Mouse (Mus musculus) olfactory bulb, adult 2 months (tissue): ENCODE results near the gene Muc2. TPM values are rescaled to one million over a fixed set of nuclear protein-coding genes. Genes with fewer than 3 reads are reported as not detected.

Experiments used
- H3K27ac ChIP-seq: fragments of 200-500 bp; 2 replicates; pipeline ENCODE4 v1.5.1; 2012; ENCODE audit warnings: low read depth, low read length; ENCODE audit not compliant: insufficient read depth
- H3K4me1 ChIP-seq: fragments of 200-500 bp; 2 replicates; pipeline ENCODE4 v1.6.1; 2012; ENCODE audit warnings: low read length; ENCODE audit not compliant: control insufficient read depth, insufficient read depth
- H3K4me3 ChIP-seq: fragments of 200-500 bp; 2 replicates; pipeline ENCODE4 v1.5.1; 2012; ENCODE audit warnings: mild to moderate bottlenecking, low read depth, low read length, moderate library complexity; ENCODE audit not compliant: insufficient read depth
- CTCF ChIP-seq: fragments of 200-500 bp; IDR thresholded peaks from 2 replicates; pipeline ENCODE4 v1.5.1; 2012; ENCODE audit warnings: low read depth, mild to moderate bottlenecking, low read length, moderate library complexity; ENCODE audit not compliant: insufficient read depth
- POLR2A ChIP-seq: fragments of 200-500 bp; IDR thresholded peaks from 2 replicates; pipeline ENCODE4 v1.6.1; 2012; ENCODE audit warnings: mild to moderate bottlenecking, low read depth, low read length, moderate library complexity; ENCODE audit not compliant: insufficient read depth
- WGBS: fragments of 180-500 bp; shearing (Covaris S2); methylation state at CpG from one replicate; pipeline ENCODE4 v1.1.7; 2018; 5-methylcytosine and 5-hydroxymethylcytosine counted together
- polyA plus RNA-seq: library from polyadenylated mRNA; stranded (reverse); fragments of >200 nt; gene quantifications from 2 replicates; pipeline ENCODE4 v1.2.4, GENCODE M21; 2012; ENCODE audit warnings: low replicate concordance; ENCODE audit not compliant: missing spikeins, insufficient read depth, insufficient read length

Gene Muc2
- polyA plus RNA-seq, 1 experiment: not detected

GRCm38 (mm10) chr7:141747451-141748100 lies 57.4 kb downstream of the Muc2 start:
- WGBS: 80% methylated on average over 7 of the region's 7 CpGs
- no peak overlapping the region for H3K27ac ChIP-seq
- TF ChIP-seq CTCF (no peak), POLR2A (no peak)

GRCm38 (mm10) chr7:141752513-141752912 lies 62.4 kb downstream of the Muc2 start:
- WGBS: 84% methylated on average over 6 of the region's 6 CpGs
- no peaks in the 10 kb centered on the region for H3K4me1 ChIP-seq
- TF ChIP-seq CTCF: no peak
- TF ChIP-seq POLR2A: no peak

More at GRCm38 (mm10) chr7:141747451-141748100, 57.4 kb downstream of the Muc2 start:
- H3K4me3 ChIP-seq: no peak overlapping the region
- no peaks in the 10 kb centered on the region for H3K4me1 ChIP-seq

GRCm38 (mm10) chr7:141755831-141756230 lies 65.7 kb downstream of the Muc2 start:
- 51% methylated on average over 4 of the region's 4 CpGs for WGBS
- Histone ChIP-seq H3K4me1 (no peaks in the 10 kb centered on the region), H3K4me3 (no peak overlapping the region), H3K27ac (no peak overlapping the region)
- TF ChIP-seq POLR2A (no peak), CTCF (no peak)

More at GRCm38 (mm10) chr7:141752513-141752912, 62.4 kb downstream of the Muc2 start:
- Histone ChIP-seq H3K27ac (no peak overlapping the region), H3K4me3 (no peak overlapping the region)

- Histone ChIP-seq H3K4me3 (no peak overlapping the region), H3K4me1 (no peaks in the 10 kb centered on the region), H3K27ac (no peak overlapping the region)
- no peak for TF ChIP-seq CTCF
- TF ChIP-seq POLR2A: no peak
- WGBS: 90% methylated on average over 4 of the region's 4 CpGs
Measured at GRCm38 (mm10) chr7:141758291-141758690, 68.2 kb downstream of the Muc2 start.

- Histone ChIP-seq H3K4me1 (no peaks in the 10 kb centered on the region), H3K4me3 (no peak overlapping the region), H3K27ac (no peak overlapping the region)
- no peak for TF ChIP-seq CTCF
- no peak for TF ChIP-seq POLR2A
- 97% methylated on average over 3 of the region's 3 CpGs for WGBS
Measured at GRCm38 (mm10) chr7:141770521-141770920, 80.4 kb downstream of the Muc2 start.

GRCm38 (mm10) chr7:141770988-141771387 lies 80.8 kb downstream of the Muc2 start:
- WGBS: 89% methylated on average over 8 of the region's 8 CpGs
- Histone ChIP-seq H3K27ac (no peak overlapping the region), H3K4me1 (no peaks in the 10 kb centered on the region), H3K4me3 (no peak overlapping the region)
- TF ChIP-seq CTCF: no peak
- TF ChIP-seq POLR2A: no peak

GRCm38 (mm10) chr7:141772058-141772557 lies 82.0 kb downstream of the Muc2 start:
- Histone ChIP-seq H3K4me3 (no peak overlapping the region), H3K4me1 (no peaks in the 10 kb centered on the region), H3K27ac (no peak overlapping the region)
- TF ChIP-seq CTCF: no peak
- TF ChIP-seq POLR2A: no peak
- 76% methylated on average over 1 of the region's 1 CpGs for WGBS

- 94% methylated on average over 2 of the region's 2 CpGs for WGBS
- TF ChIP-seq POLR2A (no peak), CTCF (no peak)
- H3K27ac ChIP-seq: no peak overlapping the region
Measured at GRCm38 (mm10) chr7:141774855-141775254, 84.7 kb downstream of the Muc2 start.

GRCm38 (mm10) chr7:141776199-141776598 lies 86.1 kb downstream of the Muc2 start:
- H3K4me3 ChIP-seq: no peak overlapping the region
- no peaks in the 10 kb centered on the region for H3K4me1 ChIP-seq
- TF ChIP-seq POLR2A: no peak
- TF ChIP-seq CTCF: no peak
- 90% methylated on average over 5 of the region's 5 CpGs for WGBS
- H3K27ac ChIP-seq: no peak overlapping the region

More at GRCm38 (mm10) chr7:141774855-141775254, 84.7 kb downstream of the Muc2 start:
- Histone ChIP-seq H3K4me3 (no peak overlapping the region), H3K4me1 (no peaks in the 10 kb centered on the region)
